Mouse (Mus musculus) testis, adult 2 months (tissue): Measurements from ENCODE around the gene Tspan9. TPM values are rescaled to one million over a fixed set of nuclear protein-coding genes. Genes with fewer than 3 reads are reported as not detected.

Experiments used
- H3K27ac ChIP-seq: fragments of 200-500 bp; 2 replicates; pipeline ENCODE4 v1.5.1; 2012; ENCODE audit warnings: low read depth, low read length; ENCODE audit not compliant: control insufficient read depth, insufficient read depth
- H3K27me3 ChIP-seq: fragments of 200-500 bp; 2 replicates; pipeline ENCODE4 v1.6.1; 2012; ENCODE audit warnings: mild to moderate bottlenecking, low read length, moderate library complexity; ENCODE audit not compliant: control insufficient read depth, insufficient read depth
- H3K36me3 ChIP-seq: fragments of 200-500 bp; 2 replicates; pipeline ENCODE4 v1.6.1; 2012; ENCODE audit warnings: mild to moderate bottlenecking, low read length; ENCODE audit not compliant: control insufficient read depth, insufficient read depth
- H3K4me1 ChIP-seq: fragments of 200-500 bp; 2 replicates; pipeline ENCODE4 v1.6.1; 2012; ENCODE audit warnings: low read length; ENCODE audit not compliant: control insufficient read depth, insufficient read depth
- H3K4me3 ChIP-seq: fragments of 200-500 bp; 2 replicates; pipeline ENCODE4 v1.5.1; 2012; ENCODE audit warnings: low read depth, mild to moderate bottlenecking, low read length, moderate library complexity, mixed read lengths; ENCODE audit not compliant: control insufficient read depth
- CTCF ChIP-seq: fragments of 200-500 bp; IDR thresholded peaks from 2 replicates; pipeline ENCODE4 v1.5.1; 2012; ENCODE audit warnings: low read depth, mild to moderate bottlenecking, inconsistent platforms, low read length, moderate library complexity; ENCODE audit not compliant: control insufficient read depth, insufficient read depth, insufficient replicate concordance
- POLR2A ChIP-seq: fragments of 200-500 bp; IDR thresholded peaks from 2 replicates; pipeline ENCODE4 v1.6.1; 2012; ENCODE audit warnings: low read depth, mild to moderate bottlenecking, inconsistent platforms, low read length, moderate library complexity; ENCODE audit not compliant: control insufficient read depth
- polyA plus RNA-seq: library from polyadenylated mRNA; depleted of rRNA; stranded (reverse); fragments of >200 nt; gene quantifications from 2 replicates; pipeline ENCODE4 v1.2.3, GENCODE M21; 2012

The Tspan9 gene
- polyA plus RNA-seq, 1 experiment, result 3.5 TPM

DNA sequence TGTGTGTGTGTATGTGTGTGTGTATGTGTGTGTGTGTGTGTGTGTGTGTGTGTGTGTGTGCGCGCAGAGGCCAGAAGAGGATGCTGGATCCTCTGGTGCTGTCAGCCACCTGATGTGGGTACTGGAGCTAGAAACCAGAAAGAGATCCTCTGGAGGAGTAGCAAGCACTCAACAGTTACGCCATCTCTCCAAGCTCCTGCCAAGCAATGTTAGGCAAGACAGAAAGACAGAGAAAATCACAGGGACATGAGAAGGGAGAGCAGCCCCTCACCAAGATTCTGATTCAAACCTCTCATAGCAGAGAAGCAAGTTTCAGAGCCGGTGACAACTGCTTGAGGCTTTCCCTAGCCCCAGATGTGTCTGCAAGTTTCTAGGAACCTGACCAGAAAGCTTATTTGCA, 5.5 kb downstream of the Tspan9 start:
- Histone ChIP-seq H3K27me3 (no peaks in the 10 kb centered on the region), H3K4me1 (peaks cover 5% of the 10 kb centered on the region), H3K27ac (no peak overlapping the region), H3K36me3 (no peaks in the 10 kb centered on the region), H3K4me3 (no peak overlapping the region)
- TF ChIP-seq POLR2A (no peak), CTCF (no peak)

DNA sequence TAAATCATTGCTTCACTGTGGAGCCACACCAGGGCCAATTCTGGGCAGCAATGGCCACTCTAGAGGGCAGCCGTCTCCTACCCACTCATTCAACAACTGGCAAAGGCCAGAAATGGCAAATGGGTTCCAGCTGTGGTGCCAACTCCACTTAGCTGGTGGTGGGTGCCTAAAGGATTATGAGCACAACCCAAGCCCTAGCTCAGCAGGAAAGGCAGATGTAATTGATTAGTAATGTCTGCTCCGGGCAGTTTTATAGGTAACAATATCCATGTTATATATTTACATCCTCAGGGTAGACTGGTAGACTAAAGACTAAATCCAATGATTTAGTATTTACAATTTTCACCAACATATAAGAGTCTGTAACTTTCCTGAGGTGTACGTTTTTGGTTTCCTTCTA, 6.7 kb downstream of the Tspan9 start:
- no peaks in the 10 kb centered on the region for H3K27me3 ChIP-seq
- no peaks in the 10 kb centered on the region for H3K36me3 ChIP-seq
- H3K4me1 ChIP-seq, result peaks cover 5% of the 10 kb centered on the region
- no peak overlapping the region for H3K27ac ChIP-seq
- no peak overlapping the region for H3K4me3 ChIP-seq
- no peak for TF ChIP-seq CTCF
- no peak for TF ChIP-seq POLR2A

DNA sequence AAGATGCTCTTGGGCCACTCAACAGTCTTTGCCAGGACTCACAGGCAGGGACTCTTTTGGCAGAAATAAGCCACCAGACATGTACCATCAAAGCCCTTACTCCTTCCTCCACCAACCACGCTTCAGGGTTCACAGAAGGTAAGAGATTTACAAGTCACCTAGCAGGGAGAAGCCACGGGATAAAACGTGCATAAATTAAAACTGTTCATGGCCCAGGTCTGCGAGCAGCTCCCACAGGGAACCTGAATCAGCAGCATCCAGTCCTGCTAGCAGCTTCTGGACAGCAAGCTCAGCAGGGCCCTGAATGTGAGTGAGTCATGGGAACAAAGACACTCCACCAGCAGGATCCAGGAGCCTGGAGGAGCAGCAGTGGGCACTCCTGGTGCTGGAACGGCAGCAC, 7.9 kb downstream of the Tspan9 start:
- Histone ChIP-seq H3K27ac (no peak overlapping the region), H3K36me3 (no peaks in the 10 kb centered on the region), H3K4me1 (peaks cover 2% of the 10 kb centered on the region; the same call in 1 of the 2 replicates), H3K27me3 (no peaks in the 10 kb centered on the region), H3K4me3 (no peak overlapping the region)
- TF ChIP-seq POLR2A (no peak), CTCF (no peak)

DNA sequence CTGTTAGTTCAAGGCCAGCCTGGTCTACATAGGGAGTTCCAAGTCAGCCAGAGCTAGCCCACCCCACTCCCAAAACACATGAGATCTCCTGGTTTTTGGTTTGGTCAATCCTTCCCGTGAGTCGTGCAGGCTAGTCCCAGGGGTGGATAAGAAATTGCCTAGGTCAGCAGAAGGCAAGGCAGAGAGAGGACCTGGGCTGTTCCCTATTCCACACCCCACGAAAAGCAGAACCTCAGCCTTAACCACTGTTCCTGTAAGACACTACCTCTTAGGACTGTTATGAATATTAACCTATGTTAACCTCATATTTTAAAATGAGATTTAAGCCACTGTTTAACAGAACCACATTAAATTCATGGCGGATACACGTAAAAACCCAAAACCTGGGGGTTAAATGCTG, 8.4 kb downstream of the Tspan9 start:
- Histone ChIP-seq H3K27ac (no peak overlapping the region), H3K27me3 (no peaks in the 10 kb centered on the region), H3K4me3 (no peak overlapping the region), H3K4me1 (peaks cover 2% of the 10 kb centered on the region; the same call in 1 of the 2 replicates), H3K36me3 (no peaks in the 10 kb centered on the region)
- TF ChIP-seq CTCF (no peak), POLR2A (no peak)

DNA sequence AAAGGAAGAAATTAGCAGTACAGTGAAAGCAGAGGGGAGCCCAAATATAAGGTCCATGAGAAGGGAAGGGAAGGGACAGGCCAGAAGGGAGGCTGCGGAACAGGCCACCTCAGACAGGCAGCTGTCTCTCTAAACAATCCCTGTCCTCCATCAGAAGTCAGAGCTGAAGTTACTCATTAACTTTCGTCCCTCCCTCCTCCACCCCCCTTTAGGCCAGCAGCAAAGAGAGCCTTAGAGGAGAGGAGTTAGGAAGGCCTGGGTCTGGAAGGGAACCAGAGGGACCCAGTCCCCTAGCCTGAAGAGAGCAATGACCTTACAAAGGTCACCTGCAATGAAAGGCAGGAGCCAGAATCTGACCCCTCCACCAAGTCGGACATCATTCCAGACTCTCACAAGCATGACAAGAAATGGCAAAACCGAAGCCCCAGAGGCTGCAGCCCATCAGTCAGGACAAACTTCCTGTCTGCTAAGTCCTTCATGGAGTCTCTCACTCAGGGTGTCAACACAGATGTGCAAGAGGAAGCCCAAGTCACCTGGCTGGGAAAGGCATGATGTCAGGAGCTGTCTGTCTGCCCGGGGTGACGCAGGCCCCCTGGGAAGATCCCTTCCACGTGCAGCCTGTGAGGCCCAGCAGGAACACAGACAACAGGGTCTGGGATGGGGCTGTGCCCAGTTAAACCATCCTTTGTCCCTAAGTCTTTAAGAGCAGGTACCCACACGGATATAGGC, 9.0 kb downstream of the Tspan9 start:
- Histone ChIP-seq H3K27me3 (no peaks in the 10 kb centered on the region), H3K27ac (peak overlapping the region; percentile 19; the same call in 1 of the 2 replicates), H3K4me3 (no peak overlapping the region), H3K4me1 (peaks cover 2% of the 10 kb centered on the region; the same call in 1 of the 2 replicates), H3K36me3 (no peaks in the 10 kb centered on the region)
- no peak for TF ChIP-seq CTCF
- no peak for TF ChIP-seq POLR2A

DNA sequence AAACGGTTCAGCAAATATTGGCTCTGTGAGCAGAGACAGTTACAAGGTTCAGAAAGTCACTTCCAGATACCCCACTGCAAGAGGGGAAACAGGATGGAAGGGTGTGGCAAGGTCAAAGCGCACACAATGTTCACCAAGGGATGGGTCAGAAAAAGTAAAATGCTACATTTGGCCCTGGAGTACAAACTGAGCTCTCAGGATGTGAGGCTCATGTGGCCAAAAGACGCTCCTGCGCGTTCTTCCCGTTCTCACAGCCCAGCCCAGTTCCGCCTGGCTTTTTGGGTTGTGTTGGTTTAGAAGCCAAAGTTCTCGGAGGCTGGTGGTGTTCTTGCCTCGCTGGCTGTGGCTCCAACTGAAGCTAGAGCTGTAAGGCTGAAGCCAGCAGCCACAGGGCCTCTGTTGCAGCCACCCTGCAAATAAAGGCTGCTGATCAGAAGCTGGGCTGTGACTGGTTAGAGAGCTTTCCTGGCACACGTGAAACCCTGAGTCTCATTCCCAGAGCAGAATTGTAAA, 9.7 kb downstream of the Tspan9 start:
- TF ChIP-seq CTCF, result no peak
- TF ChIP-seq POLR2A, result no peak
- Histone ChIP-seq H3K4me3 (no peak overlapping the region), H3K4me1 (peaks cover 2% of the 10 kb centered on the region; the same call in 1 of the 2 replicates), H3K27ac (peak overlapping the region; percentile 19; the same call in 1 of the 2 replicates), H3K27me3 (no peaks in the 10 kb centered on the region), H3K36me3 (no peaks in the 10 kb centered on the region)

DNA sequence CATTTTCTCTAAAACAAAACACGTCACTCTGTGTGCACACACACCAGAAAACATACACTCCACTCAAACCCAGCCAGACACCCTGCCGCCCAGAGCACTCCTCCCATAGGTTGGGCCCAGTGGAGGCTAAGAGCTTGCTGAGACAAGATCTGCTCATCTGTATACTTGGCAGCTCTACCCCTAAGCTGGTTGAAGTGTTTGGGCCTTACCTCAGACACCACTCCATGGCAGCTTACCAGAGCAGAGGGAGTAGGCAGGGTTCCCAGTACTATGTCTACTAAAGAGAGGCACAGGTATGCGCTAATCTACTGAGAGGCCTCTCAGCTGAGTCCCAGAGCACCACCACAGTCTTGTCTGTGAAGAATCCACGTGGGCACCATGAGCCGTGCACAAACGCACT, 10.8 kb downstream of the Tspan9 start:
- Histone ChIP-seq H3K36me3 (no peaks in the 10 kb centered on the region), H3K27ac (no peak overlapping the region), H3K4me1 (peaks cover 2% of the 10 kb centered on the region; the same call in 1 of the 2 replicates), H3K27me3 (no peaks in the 10 kb centered on the region), H3K4me3 (no peak overlapping the region)
- TF ChIP-seq POLR2A (no peak), CTCF (no peak)
